Mouse (Mus musculus) liver, embryonic 16.5 days (tissue): Measurements from ENCODE around the gene Cluh. TPM values are rescaled to one million over a fixed set of nuclear protein-coding genes. Genes with fewer than 3 reads are reported as not detected.

ENCODE experiments used
- ATAC-seq: fragments of 200-750 bp; cut with Nextera tagmentation; 2 replicates; pipeline ENCODE4 v1.8.0; 2017; ENCODE audit warnings: low read depth, mild to moderate bottlenecking, moderate number of reproducible peaks, moderate library complexity
- H3K27ac ChIP-seq: fragments of 300-500 bp; sonication (generic); 2 replicates; pipeline ENCODE4 v1.5.1; 2014; ENCODE audit warnings: mild to moderate bottlenecking, low read length
- H3K27me3 ChIP-seq: fragments of 300-500 bp; sonication (generic); 2 replicates; pipeline ENCODE4 v1.6.1; 2014; ENCODE audit warnings: low read depth, low read length, mixed read lengths; ENCODE audit not compliant: control insufficient read depth, insufficient read depth
- H3K36me3 ChIP-seq: fragments of 300-500 bp; sonication (generic); 2 replicates; pipeline ENCODE4 v1.6.1; 2014; ENCODE audit warnings: mild to moderate bottlenecking; ENCODE audit not compliant: control insufficient read depth, insufficient read depth
- H3K4me1 ChIP-seq: fragments of 300-500 bp; sonication (generic); 2 replicates; pipeline ENCODE4 v1.6.1; 2014; ENCODE audit warnings: low read depth, low read length, mixed read lengths; ENCODE audit not compliant: control insufficient read depth
- H3K4me2 ChIP-seq: fragments of 300-500 bp; sonication (generic); 2 replicates; pipeline ENCODE4 v1.6.1; 2014; ENCODE audit warnings: low read depth, low read length, mixed read lengths
- H3K4me3 ChIP-seq: fragments of 300-500 bp; sonication (generic); 2 replicates; pipeline ENCODE4 v1.5.1; 2014; ENCODE audit warnings: low read depth, mild to moderate bottlenecking, low read length
- H3K9ac ChIP-seq: fragments of 300-500 bp; sonication (generic); 2 replicates; pipeline ENCODE4 v1.6.1; 2014; ENCODE audit warnings: low read depth, low read length
- H3K9me3 ChIP-seq: fragments of 300-500 bp; sonication (generic); replicated peaks from 2 replicates; pipeline ENCODE4 v1.6.1; 2016; ENCODE audit warnings: low read length; ENCODE audit not compliant: control insufficient read depth
- WGBS: fragments of 180-500 bp; shearing (Covaris S2); extraction: QIAGEN DNeasy Blood & Tissue Kit; methylation state at CpG from one replicate; pipeline ENCODE4 v1.1.7; 2014; ENCODE audit not compliant: insufficient replicate concordance; 5-methylcytosine and 5-hydroxymethylcytosine counted together
- polyA plus RNA-seq: library from polyadenylated mRNA; unstranded; fragments of >200 nt; fragmentation: Nextera tagmentation; extraction: Ambion mirVana; gene quantifications from 2 replicates; pipeline ENCODE4 v1.2.1, GENCODE M21; 2015

Cluh gene
- polyA plus RNA-seq, 1 experiment from 2014 or later, result 35.3 TPM

DNA sequence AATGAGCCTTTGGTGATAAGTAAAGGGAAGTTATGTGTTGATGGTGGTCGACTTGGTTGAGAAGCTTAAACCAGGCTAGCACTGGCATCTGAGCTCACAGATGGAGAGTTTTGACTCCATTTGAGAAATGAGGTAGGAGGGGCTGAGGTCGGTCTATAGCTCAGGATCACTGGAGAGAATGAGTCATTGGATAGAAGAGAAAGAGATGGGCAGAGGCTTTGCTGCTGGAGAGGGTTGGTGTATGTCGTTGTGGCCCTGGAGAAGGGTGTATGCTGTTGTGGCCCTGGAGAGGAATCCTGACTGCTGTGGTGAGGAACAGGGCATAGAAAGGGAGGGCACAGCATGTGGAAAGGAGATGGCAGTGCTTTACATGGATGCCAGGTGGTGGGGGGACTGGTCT is 6.6 kb downstream of the Cluh start:
- Histone ChIP-seq H3K4me3 (no peak overlapping the region), H3K9ac (no peak overlapping the region), H3K4me1 (peaks cover 14% of the 10 kb centered on the region), H3K36me3 (peaks cover 40% of the 10 kb centered on the region), H3K27me3 (no peaks in the 10 kb centered on the region), H3K27ac (no peak overlapping the region), H3K9me3 (no peaks in the 10 kb centered on the region), H3K4me2 (no peak overlapping the region)
- no peak for ATAC-seq
- WGBS, result 64% methylated on average over 3 of the region's 3 CpGs

DNA sequence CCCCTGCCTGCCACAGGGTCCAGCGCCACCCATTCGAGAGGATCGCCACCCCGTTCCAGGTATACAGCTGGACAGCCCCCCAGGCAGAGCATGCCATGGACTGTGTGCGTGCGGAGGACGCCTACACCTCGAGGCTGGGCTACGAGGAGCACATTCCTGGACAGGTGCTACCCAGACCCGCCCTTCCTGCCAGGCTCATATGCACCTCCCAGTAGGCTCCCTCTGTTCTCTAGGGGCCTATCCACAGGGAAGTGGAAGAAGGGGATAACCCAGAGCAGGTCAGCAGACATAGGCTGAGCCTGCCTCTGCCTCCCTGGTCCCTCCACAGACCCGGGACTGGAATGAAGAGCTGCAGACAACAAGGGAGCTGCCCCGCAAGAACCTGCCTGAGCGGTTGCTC is 11.0 kb downstream of the Cluh start:
- 84% methylated on average over 13 of the region's 13 CpGs for WGBS
- no peak overlapping the region for H3K9ac ChIP-seq
- ATAC-seq, result no peak
- no peaks in the 10 kb centered on the region for H3K9me3 ChIP-seq
- peaks cover 62% of the 10 kb centered on the region for H3K36me3 ChIP-seq
- H3K27me3 ChIP-seq, result no peaks in the 10 kb centered on the region
- no peak overlapping the region for H3K4me2 ChIP-seq
- H3K27ac ChIP-seq, result no peak overlapping the region
- no peaks in the 10 kb centered on the region for H3K4me1 ChIP-seq
- H3K4me3 ChIP-seq, result no peak overlapping the region

DNA sequence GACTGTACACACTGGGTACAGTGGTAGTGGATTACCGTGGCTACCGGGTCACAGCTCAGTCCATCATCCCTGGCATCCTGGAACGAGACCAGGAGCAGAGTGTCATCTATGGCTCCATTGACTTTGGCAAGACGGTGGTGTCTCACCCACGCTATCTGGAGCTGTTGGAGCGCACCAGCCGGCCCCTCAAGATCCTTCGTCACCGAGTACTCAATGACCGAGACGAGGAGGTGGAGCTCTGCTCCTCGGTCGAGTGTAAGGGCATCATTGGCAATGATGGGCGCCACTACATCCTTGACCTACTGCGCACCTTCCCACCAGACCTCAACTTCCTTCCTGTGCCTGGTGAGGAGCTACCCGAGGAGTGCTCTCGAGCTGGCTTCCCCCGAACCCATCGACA is 12.3 kb downstream of the Cluh start:
- Histone ChIP-seq H3K9me3 (no peaks in the 10 kb centered on the region), H3K4me1 (no peaks in the 10 kb centered on the region), H3K27me3 (no peaks in the 10 kb centered on the region), H3K36me3 (peaks cover 66% of the 10 kb centered on the region), H3K4me3 (no peak overlapping the region), H3K4me2 (no peak overlapping the region), H3K9ac (no peak overlapping the region), H3K27ac (no peak overlapping the region)
- ATAC-seq, result no peak
- 77% methylated on average over 19 of the region's 19 CpGs for WGBS

DNA sequence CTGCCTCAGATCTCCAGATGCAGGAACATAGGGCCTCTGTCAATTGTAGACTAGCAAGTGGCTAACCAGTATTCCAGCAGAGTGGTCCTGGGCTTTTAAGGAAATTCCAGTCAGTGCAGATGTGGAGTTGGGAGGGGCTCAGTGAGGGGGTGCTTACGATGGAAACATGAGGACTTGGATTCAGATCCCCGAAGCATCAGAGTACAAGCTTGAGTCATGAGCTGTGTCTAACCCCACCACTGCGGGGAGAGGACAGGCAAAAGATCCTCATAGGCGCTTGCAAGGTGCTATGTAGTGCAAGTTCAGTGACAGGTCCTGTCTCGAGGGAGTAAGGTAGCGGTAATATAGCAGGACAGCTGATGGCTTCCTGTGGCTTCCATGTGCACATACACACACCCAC is 12.9 kb downstream of the Cluh start:
- ATAC-seq, result no peak
- Histone ChIP-seq H3K4me3 (no peak overlapping the region), H3K9ac (no peak overlapping the region), H3K9me3 (no peaks in the 10 kb centered on the region), H3K36me3 (peaks cover 63% of the 10 kb centered on the region), H3K4me2 (no peak overlapping the region), H3K27me3 (no peaks in the 10 kb centered on the region), H3K27ac (no peak overlapping the region), H3K4me1 (no peaks in the 10 kb centered on the region)
- WGBS, result 69% methylated on average over 6 of the region's 6 CpGs

DNA sequence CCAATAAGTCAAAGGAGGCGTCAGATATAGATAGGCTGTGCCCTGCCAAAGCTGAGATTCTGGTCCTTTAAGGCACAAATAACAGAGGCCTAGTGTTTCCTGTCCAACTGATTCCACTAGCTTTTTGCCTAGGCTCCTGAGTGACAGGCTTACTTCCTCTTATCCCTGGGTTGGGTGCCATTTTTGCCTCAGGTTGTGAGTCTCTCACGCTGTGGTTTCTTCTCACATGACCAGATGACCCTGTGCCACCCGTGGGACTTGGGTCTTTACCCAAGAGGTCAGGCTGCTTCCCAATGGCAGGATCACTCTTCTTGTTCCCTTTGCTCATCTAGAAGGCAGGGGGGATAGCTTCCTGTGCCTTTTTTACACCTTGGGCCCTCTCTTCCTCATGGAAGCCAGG is 15.0 kb downstream of the Cluh start:
- H3K9ac ChIP-seq, result no peak overlapping the region
- no peaks in the 10 kb centered on the region for H3K27me3 ChIP-seq
- peaks cover 47% of the 10 kb centered on the region for H3K36me3 ChIP-seq
- 48% methylated on average over 3 of the region's 3 CpGs for WGBS
- no peaks in the 10 kb centered on the region for H3K4me1 ChIP-seq
- no peak for ATAC-seq
- H3K4me3 ChIP-seq, result no peak overlapping the region
- H3K4me2 ChIP-seq, result no peak overlapping the region
- no peaks in the 10 kb centered on the region for H3K9me3 ChIP-seq
- H3K27ac ChIP-seq, result no peak overlapping the region

DNA sequence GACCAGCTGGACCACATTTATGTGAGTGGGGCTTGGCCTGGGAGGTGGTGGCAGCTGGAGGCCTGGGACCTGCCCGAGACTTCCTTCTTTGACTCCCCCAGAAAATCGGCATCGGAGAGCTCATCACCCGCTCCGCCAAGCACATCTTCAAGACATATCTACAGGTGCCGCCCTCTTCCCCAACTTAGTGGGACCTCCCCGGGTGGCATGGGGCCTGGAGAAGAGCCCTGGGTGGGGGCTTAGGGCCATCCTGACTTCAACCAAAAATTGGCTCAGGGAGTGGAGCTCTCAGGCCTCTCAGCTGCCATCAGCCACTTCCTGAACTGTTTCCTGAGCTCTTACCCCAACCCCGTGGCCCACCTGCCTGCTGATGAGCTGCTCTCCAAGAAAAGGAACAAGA is 15.6 kb downstream of the Cluh start:
- no peaks in the 10 kb centered on the region for H3K4me1 ChIP-seq
- no peak overlapping the region for H3K27ac ChIP-seq
- H3K9ac ChIP-seq, result no peak overlapping the region
- ATAC-seq, result no peak
- no peaks in the 10 kb centered on the region for H3K27me3 ChIP-seq
- H3K9me3 ChIP-seq, result no peaks in the 10 kb centered on the region
- no peak overlapping the region for H3K4me3 ChIP-seq
- H3K4me2 ChIP-seq, result no peak overlapping the region
- peaks cover 41% of the 10 kb centered on the region for H3K36me3 ChIP-seq
- 74% methylated on average over 8 of the region's 8 CpGs for WGBS

DNA sequence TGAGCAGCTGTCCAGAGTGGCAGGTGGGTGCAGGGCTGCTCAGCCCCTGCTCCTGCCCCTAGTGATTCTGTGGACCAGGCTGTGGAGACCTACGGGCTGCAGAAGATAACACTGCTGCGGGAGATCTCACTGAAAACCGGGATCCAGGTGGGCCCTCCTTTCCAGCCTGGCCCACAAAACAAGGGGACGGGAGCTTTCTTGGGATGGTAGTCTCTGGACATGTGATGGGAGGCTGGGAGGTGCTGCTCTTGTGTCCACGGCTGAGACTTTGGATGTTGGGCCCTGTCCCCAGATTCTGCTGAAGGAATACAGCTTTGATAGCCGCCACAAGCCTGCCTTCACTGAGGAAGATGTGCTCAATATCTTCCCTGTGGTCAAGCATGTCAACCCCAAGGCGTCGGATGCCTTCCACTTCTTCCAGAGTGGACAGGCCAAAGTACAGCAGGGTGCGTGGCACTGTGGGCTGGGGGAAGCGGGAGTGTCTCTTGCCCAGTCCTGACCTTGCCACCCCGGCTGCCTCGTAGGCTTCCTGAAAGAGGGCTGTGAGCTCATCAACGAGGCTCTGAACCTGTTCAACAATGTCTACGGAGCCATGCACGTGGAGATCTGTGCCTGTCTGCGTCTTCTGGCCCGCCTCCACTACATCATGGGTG is 16.5 kb downstream of the Cluh start:
- H3K36me3 ChIP-seq, result peaks cover 35% of the 10 kb centered on the region
- no peaks in the 10 kb centered on the region for H3K4me1 ChIP-seq
- H3K27ac ChIP-seq, result no peak overlapping the region
- H3K4me3 ChIP-seq, result no peak overlapping the region
- H3K4me2 ChIP-seq, result no peak overlapping the region
- 80% methylated on average over 17 of the region's 17 CpGs for WGBS
- H3K9me3 ChIP-seq, result no peaks in the 10 kb centered on the region
- H3K27me3 ChIP-seq, result no peaks in the 10 kb centered on the region
- ATAC-seq, result no peak
- no peak overlapping the region for H3K9ac ChIP-seq

DNA sequence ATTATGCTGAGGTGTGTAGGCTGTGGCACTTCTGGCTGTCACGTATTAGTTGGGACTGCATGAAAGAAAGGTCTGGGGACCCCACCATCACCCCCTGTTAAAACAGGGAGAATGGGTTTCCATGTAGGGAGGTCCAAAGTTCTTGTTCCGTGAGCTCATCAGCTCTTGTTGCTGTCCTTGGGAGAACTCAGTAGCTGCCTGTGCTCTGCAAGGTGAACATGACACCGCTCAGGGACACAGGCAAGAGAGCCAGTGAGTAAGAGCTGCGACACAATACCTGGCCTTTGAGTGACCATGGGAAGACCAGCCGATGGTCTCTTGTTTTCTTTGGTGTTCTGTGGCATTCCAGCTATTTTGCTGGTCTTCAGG is 17.0 kb downstream of the Cluh start:
- Histone ChIP-seq H3K27me3 (no peaks in the 10 kb centered on the region), H3K4me2 (no peak overlapping the region), H3K9me3 (no peaks in the 10 kb centered on the region), H3K4me1 (no peaks in the 10 kb centered on the region), H3K27ac (no peak overlapping the region), H3K4me3 (no peak overlapping the region), H3K9ac (no peak overlapping the region), H3K36me3 (peaks cover 35% of the 10 kb centered on the region)
- no peak for ATAC-seq
- WGBS, result 84% methylated on average over 5 of the region's 5 CpGs

DNA sequence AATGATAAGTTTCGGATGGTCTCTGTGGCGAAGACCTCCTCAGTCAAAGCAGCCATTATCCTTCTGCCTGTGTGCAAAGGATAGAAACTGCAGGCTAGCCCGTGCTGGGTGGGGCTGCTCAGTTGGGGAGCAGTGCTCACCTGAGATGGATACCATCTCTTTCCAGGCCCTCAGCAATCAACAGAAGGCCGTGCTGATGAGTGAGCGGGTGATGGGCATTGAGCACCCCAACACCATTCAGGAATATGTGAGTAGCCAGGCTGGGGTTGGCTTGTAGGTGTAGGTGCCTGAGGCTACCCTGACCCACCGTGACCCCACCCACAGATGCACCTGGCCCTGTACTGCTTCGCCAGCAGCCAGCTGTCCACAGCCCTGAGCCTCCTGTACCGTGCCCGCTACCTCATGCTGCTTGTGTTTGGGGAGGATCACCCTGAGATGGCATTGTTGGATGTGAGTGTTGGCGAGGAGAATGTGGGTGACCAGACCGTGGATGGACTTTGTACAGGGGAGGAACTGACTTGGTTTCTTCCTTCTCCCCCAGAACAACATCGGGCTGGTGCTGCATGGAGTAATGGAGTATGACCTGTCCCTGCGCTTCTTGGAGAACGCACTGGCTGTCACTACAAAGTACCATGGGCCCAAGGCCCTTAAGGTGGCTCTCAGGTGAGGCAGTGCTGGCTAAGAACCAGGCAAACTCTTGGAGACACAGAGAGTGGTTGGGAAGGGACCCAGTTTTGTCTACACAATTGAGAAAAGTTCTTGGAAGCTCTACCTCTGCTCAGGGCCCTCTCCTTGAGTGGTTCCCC is 17.7 kb downstream of the Cluh start:
- H3K27me3 ChIP-seq, result no peaks in the 10 kb centered on the region
- no peak overlapping the region for H3K27ac ChIP-seq
- no peaks in the 10 kb centered on the region for H3K9me3 ChIP-seq
- no peak overlapping the region for H3K9ac ChIP-seq
- H3K36me3 ChIP-seq, result peaks cover 29% of the 10 kb centered on the region
- no peak for ATAC-seq
- H3K4me2 ChIP-seq, result no peak overlapping the region
- no peak overlapping the region for H3K4me3 ChIP-seq
- no peaks in the 10 kb centered on the region for H3K4me1 ChIP-seq
- WGBS, result 78% methylated on average over 14 of the region's 14 CpGs
